Mouse (Mus musculus) erythroid progenitor cell, adult 5-6 weeks (primary cell): Measurements from ENCODE around the gene Slc7a10. TPM values are rescaled to one million over a fixed set of nuclear protein-coding genes. Genes with fewer than 3 reads are reported as not detected.
"Not testable (repeated sequence)": the region's sequence is repeated elsewhere in the genome, so short reads cannot be mapped to it uniquely, and the experiment has no call there.

Experiments
- ATAC-seq: replicated peaks from 2 replicates; pipeline ENCODE4 v1.8.0; 2016; ENCODE audit warnings: moderate number of reproducible peaks, mild to moderate bottlenecking, moderate TSS enrichment, inconsistent platforms; ENCODE audit not compliant: poor library complexity, low FRiP score, severe bottlenecking
- total RNA-seq, 2 experiments: library from RNA; stranded (forward) in 1 of 2; stranded (reverse) in 1 of 2; fragments of 150-400 nt in 1 of 2; fragments of 186-747, 209-891 nt in 1 of 2; gene quantifications; 2 replicates each; pipeline versions ENCODE4 v1.2.3 to v1.2.4; 2015 to 2017; ENCODE audit warnings: low replicate concordance in 2 of 2

The Slc7a10 gene
- total RNA-seq, 2 experiments from 2014 or later, result not detected

- no peak for ATAC-seq
Observed at GRCm38 (mm10) chr7:35233861-35234260, 47.7 kb downstream of the Slc7a10 start.

- peak; percentile 90 for ATAC-seq
Observed at GRCm38 (mm10) chr7:35234361-35235245, 48.4 kb downstream of the Slc7a10 start.

GRCm38 (mm10) chr7:35235308-35235707 lies 49.1 kb downstream of the Slc7a10 start:
- ATAC-seq, result no peak

- not testable (repeated sequence) for ATAC-seq
Observed at GRCm38 (mm10) chr7:35237935-35238334, 51.8 kb downstream of the Slc7a10 start.

Other genes with a start within 250 kb of the Slc7a10 start
- gene Cebpg, start 129.8 kb upstream of the Slc7a10 start, total RNA-seq (2015; ENCODE audit: low replicate concordance), result 41.1 and 56.6 TPM in 2 replicates
- 55.4 and 81.1 TPM in 2 replicates for gene Cebpg, start 129.8 kb upstream of the Slc7a10 start, total RNA-seq (2017; ENCODE audit: low replicate concordance)
- gene Cebpa, start 67.1 kb upstream of the Slc7a10 start, total RNA-seq (2015; ENCODE audit: low replicate concordance), result 8.3 and 9.6 TPM in 2 replicates
- 0.30 and 1.3 TPM in 2 replicates for gene Cebpa, start 67.1 kb upstream of the Slc7a10 start, total RNA-seq (2017; ENCODE audit: low replicate concordance)
- not detected in 2 replicates for gene Lrp3, start 29.1 kb downstream of the Slc7a10 start, total RNA-seq (2015; ENCODE audit: low replicate concordance)
- gene Lrp3, start 29.1 kb downstream of the Slc7a10 start, total RNA-seq (2017; ENCODE audit: low replicate concordance), result not detected in 2 replicates
- 1.1 and 2.9 TPM in 2 replicates for gene Gpatch1, start 132.1 kb downstream of the Slc7a10 start, total RNA-seq (2015; ENCODE audit: low replicate concordance)
- gene Gpatch1, start 132.1 kb downstream of the Slc7a10 start, total RNA-seq (2017; ENCODE audit: low replicate concordance), result 2.4 and 3.0 TPM in 2 replicates
- not detected in 2 replicates for gene Rhpn2, start 147.8 kb downstream of the Slc7a10 start, total RNA-seq (2015; ENCODE audit: low replicate concordance)
- gene Rhpn2, start 147.8 kb downstream of the Slc7a10 start, total RNA-seq (2017; ENCODE audit: low replicate concordance), result not detected in 2 replicates
- gene Faap24, start 210.5 kb downstream of the Slc7a10 start, total RNA-seq (2015; ENCODE audit: low replicate concordance), result 10.5 and 17.6 TPM in 2 replicates
- 14.1 and 16.3 TPM in 2 replicates for gene Faap24, start 210.5 kb downstream of the Slc7a10 start, total RNA-seq (2017; ENCODE audit: low replicate concordance)
- 39.0 and 47.2 TPM in 2 replicates for gene Cep89, start 210.7 kb downstream of the Slc7a10 start, total RNA-seq (2015; ENCODE audit: low replicate concordance)
- 56.1 and 118 TPM in 2 replicates for gene Cep89, start 210.7 kb downstream of the Slc7a10 start, total RNA-seq (2017; ENCODE audit: low replicate concordance)